ENCODE assay signal across 8 mouse cellular contexts in the genomic region with DNA sequence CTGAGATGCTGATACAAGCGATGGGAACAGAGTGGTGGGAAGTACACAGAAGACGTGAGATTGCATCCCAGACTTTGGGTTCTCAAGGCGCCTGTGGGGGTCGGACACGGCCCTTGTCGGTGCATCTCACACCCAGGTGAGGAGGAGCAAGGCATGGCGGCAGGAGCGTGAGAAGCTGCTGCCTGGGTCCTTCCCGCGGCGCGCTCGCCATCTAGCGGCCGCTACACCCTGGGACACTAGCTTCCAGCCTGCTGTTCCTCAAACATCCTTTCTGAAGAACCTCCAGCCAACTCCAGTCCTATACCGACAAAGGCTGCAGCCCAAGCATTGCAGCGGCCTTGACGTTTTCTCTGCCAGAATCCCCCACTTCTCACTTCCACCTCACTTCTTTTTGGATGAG. TPM values are rescaled to one million over a fixed set of nuclear protein-coding genes. Genes with fewer than 3 reads are reported as not detected.
DNase-seq lines count a peak whose midpoint lies in the region; ATAC-seq and TF ChIP-seq lines count a peak whose summit lies in the region.

No protein-coding gene starts in this region.

- peak overlapping the region; percentile 60 for H3K4me2 ChIP-seq in hindbrain, embryonic 15.5 days
- peak overlapping the region; percentile 30 for H3K4me2 ChIP-seq in liver, embryonic 13.5 days

- TF ChIP-seq CTCF in bone marrow macrophage, adult 2 months (IDR thresholded peaks at IDR 0.05; ENCODE audit: low read depth, low read length), result peak; percentile 42; the same call in 1 of the 2 replicates

- no peaks in the 10 kb centered on the region for H3K9me3 ChIP-seq in hindbrain, embryonic 15.5 days
- H3K9me3 ChIP-seq in liver, embryonic 13.5 days (replicated peaks), result no peaks in the 10 kb centered on the region

- H3K27ac ChIP-seq in bone marrow macrophage, adult 2 months (ENCODE audit: insufficient read depth, low read depth, low read length), result no peak overlapping the region
- H3K27ac ChIP-seq in hindbrain, embryonic 15.5 days (replicated peaks), result 0 out of 2 replicates have a peak overlapping the region, but pooled peaks have one; percentile 53
- H3K27ac ChIP-seq in liver, embryonic 13.5 days, result no peak overlapping the region; the same call in 1 of the 2 replicates

- 1% methylated on average over 18 of the region's 18 CpGs for WGBS in hindbrain, embryonic 15.5 days
- under 1% methylated on average over 18 of the region's 18 CpGs for WGBS in liver, embryonic 13.5 days (ENCODE audit: insufficient replicate concordance)

- H3K9ac ChIP-seq in hindbrain, embryonic 15.5 days, result peak overlapping the region; percentile 36; the same call in 1 of the 2 replicates
- H3K9ac ChIP-seq in liver, embryonic 13.5 days, result peak overlapping the region; percentile 26; the same call in 1 of the 2 replicates

- TF ChIP-seq POLR2A in bone marrow macrophage, adult 2 months (IDR thresholded peaks at IDR 0.05; ENCODE audit: borderline replicate concordance, low read depth, low read length), result no peak

- DNase-seq in left cerebral cortex, adult 18-20 months (ENCODE audit: low spot score in 2 of 2), result peak; percentile 70 to 72
- no peak for DNase-seq in left cerebral cortex, adult 11 months (ENCODE audit: low spot score)
- DNase-seq in fibroblast of lung, adult 2 months (ENCODE audit: low read depth), result peak; percentile 77
- DNase-seq in liver, embryonic 13.5 days, result peak; percentile 65
- DNase-seq in naive thymus-derived CD4-positive, alpha-beta T cell, adult 2 months (ENCODE audit: low read depth), result peak; percentile 87
- DNase-seq in thymus, postnatal 14 days, result peak; percentile 73

- H3K27me3 ChIP-seq in hindbrain, embryonic 15.5 days, result no peaks in the 10 kb centered on the region
- H3K27me3 ChIP-seq in liver, embryonic 13.5 days, result no peaks in the 10 kb centered on the region

- H3K4me1 ChIP-seq in bone marrow macrophage, adult 2 months (ENCODE audit: control insufficient read depth, insufficient read depth, low read length), result no peaks in the 10 kb centered on the region
- peaks cover 10% of the 10 kb centered on the region for H3K4me1 ChIP-seq in hindbrain, embryonic 15.5 days (replicated peaks)
- H3K4me1 ChIP-seq in liver, embryonic 13.5 days (replicated peaks), result peaks cover 52% of the 10 kb centered on the region

- H3K4me3 ChIP-seq in bone marrow macrophage, adult 2 months (ENCODE audit: insufficient read depth, low read length), result no peak overlapping the region
- peak overlapping the region; percentile 33 for H3K4me3 ChIP-seq in hindbrain, embryonic 15.5 days
- no peak overlapping the region for H3K4me3 ChIP-seq in liver, embryonic 13.5 days (replicated peaks)

- no peaks in the 10 kb centered on the region for H3K36me3 ChIP-seq in hindbrain, embryonic 15.5 days
- no peaks in the 10 kb centered on the region for H3K36me3 ChIP-seq in liver, embryonic 13.5 days

- ATAC-seq in hindbrain, embryonic 15.5 days (ENCODE audit: low FRiP score, low read depth), result peak; percentile 87
- peak; percentile 60 for ATAC-seq in liver, embryonic 13.5 days (ENCODE audit: low read depth)

RNA-seq across cellular contexts. Expression of a gene that starts 1.0 kb away (rescaled TPM):
- 10 to 100 TPM; 10.2 to 10.8 TPM for total RNA-seq in left cerebral cortex, adult 18-20 months (2021)
- polyA plus RNA-seq in bone marrow macrophage, adult 2 months (2012; ENCODE audit: insufficient read depth, insufficient read length, missing spikeins), result 3.3 and 5.4 TPM in 2 replicates
- 14.0 and 15.1 TPM in 2 replicates for polyA plus RNA-seq in hindbrain, embryonic 15.5 days (2015; fragmentation: Nextera tagmentation; extraction: Ambion mirVana)
- 3.3 and 3.7 TPM in 2 replicates for polyA plus RNA-seq in liver, embryonic 13.5 days (2015; fragmentation: Nextera tagmentation; extraction: Ambion mirVana)

RNA-seq across cellular contexts. Expression of a gene that starts 7.7 kb away (rescaled TPM):
- total RNA-seq in left cerebral cortex, adult 18-20 months (2021), result 10 to 100 TPM; 26.6 to 28.5 TPM
- polyA plus RNA-seq in bone marrow macrophage, adult 2 months (2012; ENCODE audit: insufficient read depth, insufficient read length, missing spikeins), result 12.7 and 13.9 TPM in 2 replicates
- polyA plus RNA-seq in hindbrain, embryonic 15.5 days (2015; fragmentation: Nextera tagmentation; extraction: Ambion mirVana), result 39.7 and 40.6 TPM in 2 replicates
- polyA plus RNA-seq in liver, embryonic 13.5 days (2015; fragmentation: Nextera tagmentation; extraction: Ambion mirVana), result 60.6 and 63.2 TPM in 2 replicates

RNA-seq across cellular contexts. Expression of a gene that starts 16.8 kb away (rescaled TPM):
- total RNA-seq in left cerebral cortex, adult 18-20 months (2021), result 10 to 100 TPM; 78.9 to 79.8 TPM
- polyA plus RNA-seq in bone marrow macrophage, adult 2 months (2012; ENCODE audit: insufficient read depth, insufficient read length, missing spikeins), result 49.1 and 54.0 TPM in 2 replicates
- 79.1 and 85.9 TPM in 2 replicates for polyA plus RNA-seq in hindbrain, embryonic 15.5 days (2015; fragmentation: Nextera tagmentation; extraction: Ambion mirVana)
- 269 and 278 TPM in 2 replicates for polyA plus RNA-seq in liver, embryonic 13.5 days (2015; fragmentation: Nextera tagmentation; extraction: Ambion mirVana)

RNA-seq across cellular contexts. Expression of a gene that starts 23.1 kb away (rescaled TPM):
- total RNA-seq in left cerebral cortex, adult 18-20 months (2021), result 100 to 1,000 TPM; 456 to 475 TPM
- polyA plus RNA-seq in bone marrow macrophage, adult 2 months (2012; ENCODE audit: insufficient read depth, insufficient read length, missing spikeins), result 674 and 696 TPM in 2 replicates
- 700 and 710 TPM in 2 replicates for polyA plus RNA-seq in hindbrain, embryonic 15.5 days (2015; fragmentation: Nextera tagmentation; extraction: Ambion mirVana)
- 511 and 613 TPM in 2 replicates for polyA plus RNA-seq in liver, embryonic 13.5 days (2015; fragmentation: Nextera tagmentation; extraction: Ambion mirVana)

RNA-seq across cellular contexts. Expression of a gene that starts 23.5 kb away (rescaled TPM):
- 100 to 1,000 TPM; 291 to 300 TPM for total RNA-seq in left cerebral cortex, adult 18-20 months (2021)
- 8.3 and 12.5 TPM in 2 replicates for polyA plus RNA-seq in bone marrow macrophage, adult 2 months (2012; ENCODE audit: insufficient read depth, insufficient read length, missing spikeins)
- polyA plus RNA-seq in hindbrain, embryonic 15.5 days (2015; fragmentation: Nextera tagmentation; extraction: Ambion mirVana), result 71.2 and 87.6 TPM in 2 replicates
- polyA plus RNA-seq in liver, embryonic 13.5 days (2015; fragmentation: Nextera tagmentation; extraction: Ambion mirVana), result 2.3 and 3.4 TPM in 2 replicates
